Mouse (Mus musculus): ENCODE data around the gene Scml4. TPM values are rescaled to one million over a fixed set of nuclear protein-coding genes. Genes with fewer than 3 reads are reported as not detected.
A peak's percentile ranks its signal among the peaks of the same experiment; 100 is the strongest.

Scml4 gene
- total RNA-seq, 2 experiments from 2014 or later, result 6.0 to 6.1 TPM

GRCm38 (mm10) chr10:42942300-42942699 is 82.1 kb downstream of the Scml4 start:
- DNase-seq (ENCODE audit: low spot score in 2 of 2), result no peak

DNA sequence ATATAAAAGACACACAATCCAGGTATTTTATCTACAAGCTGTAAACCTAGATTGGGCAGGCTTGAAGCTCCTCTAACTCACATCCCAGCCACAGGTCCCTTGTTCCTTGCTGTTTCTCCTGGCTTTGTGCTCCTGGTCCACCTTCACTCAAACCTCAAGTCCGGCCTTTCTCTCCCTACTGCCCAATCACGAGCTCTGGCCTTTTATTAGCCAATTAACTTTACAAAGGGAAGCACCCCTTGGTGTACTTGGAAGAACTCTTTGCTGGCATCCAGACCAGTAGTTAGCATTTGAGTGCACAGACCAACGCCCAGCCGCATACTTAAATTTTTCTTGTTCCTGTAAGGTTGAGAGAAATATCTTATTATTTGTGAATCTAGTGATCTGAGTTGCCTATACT is 85.1 kb downstream of the Scml4 start:
- no peak for DNase-seq (ENCODE audit: low spot score in 2 of 2)

- no peak for DNase-seq (ENCODE audit: low spot score in 2 of 2)
These were observed 87.2 kb downstream of the Scml4 start for GRCm38 (mm10) chr10:42947336-42947735.

DNA sequence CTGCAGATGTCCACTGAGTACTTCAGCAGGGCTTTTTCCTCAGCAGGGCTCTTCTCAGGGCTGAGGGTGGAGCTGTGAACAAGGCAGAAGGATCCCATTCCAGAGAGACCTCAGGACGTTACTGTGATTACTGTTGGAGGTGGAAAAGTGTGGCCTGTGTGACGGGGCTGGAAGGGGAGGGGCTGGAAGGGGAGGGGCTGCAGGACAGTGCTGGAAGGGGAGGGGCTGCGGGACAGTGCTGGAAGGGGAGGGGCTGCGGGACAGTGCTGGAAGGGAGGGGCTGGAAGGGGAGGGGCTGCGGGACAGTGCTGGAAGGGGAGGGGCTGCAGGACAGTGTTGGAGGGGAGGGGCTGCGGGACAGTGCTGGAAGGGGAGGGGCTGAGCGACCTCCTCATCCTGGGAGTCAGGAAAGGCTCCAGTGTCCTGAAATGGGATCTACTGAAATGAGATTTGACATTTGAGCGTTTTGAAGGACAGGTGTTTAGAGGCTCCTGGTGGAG is 90.1 kb downstream of the Scml4 start:
- DNase-seq (ENCODE audit: low spot score in 2 of 2), result no peak

GRCm38 (mm10) chr10:42951078-42952045 is 91.2 kb downstream of the Scml4 start:
- DNase-seq (ENCODE audit: low spot score in 2 of 2), result no peak

DNA sequence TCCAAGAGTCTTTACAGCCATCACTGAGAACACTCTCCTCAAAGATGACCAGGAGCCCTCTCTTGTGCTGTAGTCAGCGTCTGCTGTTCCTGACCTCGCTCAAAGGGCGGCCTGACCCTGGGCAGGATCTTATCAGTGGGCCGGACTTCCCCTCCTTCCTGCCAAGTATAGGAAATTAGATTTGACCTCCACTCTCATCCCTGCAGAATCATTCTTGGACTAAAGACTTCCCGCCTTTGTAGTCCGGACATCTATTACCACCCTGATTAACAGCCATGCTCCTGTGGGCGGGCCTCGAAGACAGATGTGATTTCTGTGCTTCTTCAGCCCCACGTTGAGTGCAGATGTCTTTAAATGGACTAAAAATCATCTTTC is 91.9 kb downstream of the Scml4 start:
- DNase-seq (ENCODE audit: low spot score in 2 of 2), result no peak

DNA sequence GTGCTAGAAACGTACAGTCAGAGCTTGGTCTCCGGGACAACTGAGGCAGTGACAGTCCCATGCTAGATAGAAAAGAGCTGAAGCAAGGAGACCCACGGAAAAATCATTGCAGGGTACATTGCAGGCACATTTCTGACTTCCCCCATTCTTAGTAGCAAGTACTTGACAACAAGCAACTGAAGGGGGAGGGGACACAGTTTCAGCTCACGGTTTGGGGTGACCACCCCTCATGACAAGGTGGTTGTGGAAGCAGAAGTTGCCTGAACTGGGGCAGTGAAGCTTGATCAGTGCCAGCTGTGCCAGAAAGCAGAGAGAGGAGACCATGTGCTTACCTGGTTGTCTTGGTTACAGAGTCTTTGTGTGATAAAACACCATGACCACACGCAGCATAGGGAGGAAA is 93.4 kb downstream of the Scml4 start:
- no peak for DNase-seq (ENCODE audit: low spot score in 2 of 2)

- no peak for DNase-seq (ENCODE audit: low spot score in 2 of 2)
These were observed 95.0 kb downstream of the Scml4 start for GRCm38 (mm10) chr10:42955205-42955604.

DNA sequence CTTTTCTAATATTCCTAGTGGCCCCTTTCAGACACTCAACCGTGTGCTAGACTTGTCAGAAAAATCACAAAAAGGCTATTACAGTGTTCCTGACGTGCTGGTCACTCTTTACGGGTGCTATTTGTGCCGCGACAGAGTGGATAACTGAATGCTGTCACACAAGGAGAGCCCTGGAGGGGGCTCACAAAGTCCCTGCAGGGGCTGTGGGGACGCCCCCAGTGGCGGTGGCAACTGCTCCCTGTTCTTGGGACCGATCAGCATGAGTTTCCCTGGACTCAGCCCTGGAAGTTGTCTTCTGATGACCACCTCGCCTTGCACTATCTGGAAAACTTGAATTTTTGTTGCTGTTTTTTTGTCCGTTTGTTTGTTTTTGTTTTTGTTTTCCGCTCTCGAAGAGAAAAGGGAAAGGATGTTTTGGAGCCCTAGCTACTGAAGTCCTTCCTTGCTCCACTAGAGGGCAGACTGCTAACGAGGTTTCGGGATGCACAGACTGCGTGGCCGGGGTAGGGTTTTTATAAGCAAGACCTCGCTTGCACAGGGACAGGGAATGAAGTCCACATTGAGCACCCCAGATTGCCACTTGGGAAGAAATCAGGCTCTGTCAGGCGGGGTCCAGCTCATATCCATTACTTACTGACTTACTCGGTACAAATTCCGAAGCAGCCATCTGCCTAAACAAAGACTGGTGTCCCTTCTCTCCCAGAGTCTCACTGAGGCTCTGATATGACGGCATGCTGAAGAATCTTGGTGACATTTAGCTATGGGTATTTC is 97.9 kb downstream of the Scml4 start:
- peak; percentile 71 to 79 for DNase-seq (ENCODE audit: low spot score in 2 of 2)

DNA sequence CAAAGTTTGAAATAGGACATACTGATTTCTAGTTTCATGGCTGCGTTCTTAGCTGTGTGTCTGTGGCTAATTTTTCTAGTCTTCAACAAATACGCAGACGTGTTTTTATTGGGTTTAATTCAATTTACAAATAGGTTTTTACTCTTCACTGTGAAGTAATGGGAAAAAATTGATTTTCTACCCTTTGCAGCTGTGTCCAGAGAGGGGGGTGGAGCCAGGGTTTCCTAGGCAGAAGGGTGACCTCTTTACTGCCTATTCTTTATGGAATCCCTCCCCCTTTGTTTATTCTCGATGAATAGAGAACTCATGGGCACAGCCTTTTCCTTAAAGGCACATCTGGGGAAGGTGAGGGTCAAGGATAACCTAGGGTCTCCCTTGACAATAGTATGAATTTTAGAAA is 98.5 kb downstream of the Scml4 start:
- no peak for DNase-seq (ENCODE audit: low spot score in 2 of 2)

DNA sequence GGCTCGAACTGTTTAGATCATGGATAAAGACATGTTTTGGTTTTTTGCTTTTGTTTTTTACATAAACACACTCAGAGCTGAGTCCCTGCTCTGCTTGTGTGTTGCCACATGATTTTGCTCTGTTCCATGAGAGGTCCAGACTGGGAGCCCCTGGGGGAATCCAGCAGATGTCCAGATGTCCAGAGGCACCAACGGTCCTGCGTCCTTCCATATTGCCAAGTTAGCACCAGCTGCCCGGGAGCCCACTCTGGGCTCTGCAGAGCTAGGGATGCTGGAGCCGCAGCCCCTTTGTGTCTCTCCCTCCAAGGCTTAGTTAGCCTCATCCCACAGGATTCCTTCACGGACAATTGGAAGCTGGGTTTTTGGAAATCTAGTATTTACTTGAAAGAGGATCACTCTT is 101.6 kb downstream of the Scml4 start:
- DNase-seq (ENCODE audit: low spot score in 2 of 2), result no peak

DNA sequence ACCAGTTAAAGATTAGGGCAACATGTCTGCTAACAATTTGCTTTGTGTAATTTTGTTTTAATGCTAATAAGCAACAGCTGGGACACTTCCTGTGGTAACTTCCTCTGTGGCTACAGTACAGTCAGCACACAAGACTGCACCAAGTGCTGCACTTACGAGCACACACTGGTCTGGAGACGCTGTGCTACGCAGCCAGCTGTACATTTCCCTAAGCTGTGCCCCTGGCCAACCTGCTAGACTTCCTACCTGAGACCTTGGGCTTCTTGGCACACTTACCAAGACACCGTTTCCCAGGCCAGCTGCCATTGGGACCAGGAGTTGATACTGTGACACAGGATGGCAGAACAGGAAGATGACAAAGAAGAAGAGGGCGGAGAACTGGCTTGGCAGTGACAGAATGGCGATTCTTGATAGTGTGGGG is 102.0 kb downstream of the Scml4 start:
- no peak for DNase-seq (ENCODE audit: low spot score in 2 of 2)

- DNase-seq (ENCODE audit: low spot score in 2 of 2), result no peak
These were observed 102.5 kb downstream of the Scml4 start for GRCm38 (mm10) chr10:42962655-42963054.

DNA sequence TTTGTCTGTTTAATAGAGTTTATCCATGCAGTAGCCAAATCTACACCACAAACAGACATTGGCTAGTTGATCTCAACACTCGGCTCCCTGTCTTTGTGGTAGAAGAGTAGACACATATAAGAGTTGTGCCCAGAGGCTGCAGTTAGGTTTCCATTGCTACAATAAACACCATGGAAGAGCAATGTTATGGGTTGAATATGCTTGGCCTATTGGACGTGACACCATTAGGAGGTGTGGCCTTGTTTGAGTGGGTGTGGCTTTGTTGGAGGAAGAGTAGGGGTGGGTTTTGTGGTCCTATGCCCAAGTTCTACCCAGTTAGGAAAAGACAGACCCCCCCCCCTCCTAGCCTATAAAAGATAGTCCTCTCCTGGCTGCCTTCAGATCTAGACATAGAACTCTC is 102.9 kb downstream of the Scml4 start:
- no peak for DNase-seq (ENCODE audit: low spot score in 2 of 2)

GRCm38 (mm10) chr10:42968332-42968731 is 108.2 kb downstream of the Scml4 start:
- no peak for DNase-seq (ENCODE audit: low spot score in 2 of 2)

DNA sequence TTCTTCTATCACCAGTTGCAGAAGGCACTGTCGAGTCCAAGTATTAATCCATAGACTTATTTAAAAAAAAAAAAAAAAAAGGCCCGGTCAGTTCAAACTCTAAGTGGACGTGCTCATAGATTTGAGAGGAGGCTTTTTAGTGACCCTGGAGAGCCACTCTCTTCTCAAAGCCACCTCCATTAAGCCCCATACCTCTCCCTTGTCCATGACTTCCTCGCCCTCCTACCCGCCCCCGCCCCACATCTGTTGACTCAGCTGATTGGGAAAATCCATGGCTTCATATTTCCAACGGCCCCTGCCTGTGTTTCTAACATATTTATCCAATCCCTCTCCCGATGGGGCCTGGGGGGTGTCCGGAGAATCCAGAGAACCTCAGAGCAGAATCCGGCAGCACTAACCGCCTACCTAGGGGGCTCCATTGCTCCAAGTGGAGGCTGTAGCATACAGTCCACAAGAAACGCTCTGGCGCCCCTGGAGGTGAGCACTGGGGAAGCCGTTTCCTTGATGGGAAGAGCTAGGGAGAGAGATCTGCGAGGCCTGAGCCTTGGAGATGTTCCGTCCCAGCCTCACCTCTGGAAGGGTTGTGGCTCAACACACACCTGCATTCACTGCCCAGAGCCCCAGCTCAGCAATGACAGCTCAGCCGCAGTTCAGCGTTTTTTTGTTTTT is 112.5 kb downstream of the Scml4 start:
- peak; percentile 51 to 52 for DNase-seq (ENCODE audit: low spot score in 2 of 2)

DNA sequence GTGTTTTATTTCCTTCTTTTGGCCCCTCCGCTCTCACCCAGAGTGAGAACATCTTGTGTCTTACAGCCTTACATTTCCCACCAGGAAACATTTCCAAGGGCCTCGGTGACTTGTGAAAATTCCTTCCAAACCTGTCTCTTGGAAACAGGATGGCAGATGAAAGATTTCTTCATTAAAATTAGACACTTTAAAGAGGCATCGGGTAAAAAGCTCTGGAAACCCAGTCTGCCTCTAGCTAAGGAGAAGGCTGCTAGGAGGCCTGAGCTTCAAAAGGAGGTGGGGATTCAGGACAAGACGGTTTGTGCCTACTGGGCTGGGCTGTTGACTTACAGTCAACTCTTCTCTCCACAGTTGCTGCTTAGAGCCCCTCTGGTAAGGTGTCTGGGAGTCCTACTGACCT is 113.4 kb downstream of the Scml4 start:
- DNase-seq (ENCODE audit: low spot score in 2 of 2), result no peak

DNA sequence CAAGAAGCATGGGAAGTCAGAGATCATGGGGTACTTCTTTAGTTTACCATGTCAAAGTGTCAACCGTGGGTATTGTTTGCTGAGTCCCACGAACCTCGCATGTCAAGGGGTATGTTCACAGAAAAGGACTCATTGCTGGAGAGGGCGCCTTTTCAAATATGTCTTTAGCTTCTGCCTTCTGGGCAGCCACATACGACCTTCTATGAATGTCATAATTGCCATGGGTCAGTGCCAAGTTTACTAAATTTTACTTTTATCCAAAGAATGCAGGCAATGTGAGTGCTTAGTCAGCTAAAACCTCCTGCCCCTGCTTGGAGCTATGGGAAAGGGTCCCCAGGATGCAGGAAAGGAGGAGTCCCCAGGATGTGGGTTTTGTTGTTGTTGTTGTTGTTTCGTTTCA is 116.4 kb downstream of the Scml4 start:
- DNase-seq (ENCODE audit: low spot score in 2 of 2), result no peak

GRCm38 (mm10) chr10:42978346-42978745 is 118.2 kb downstream of the Scml4 start:
- DNase-seq (ENCODE audit: low spot score in 2 of 2), result no peak

- DNase-seq (ENCODE audit: low spot score in 2 of 2), result no peak
These were observed 121.0 kb downstream of the Scml4 start for GRCm38 (mm10) chr10:42980999-42981757.

- DNase-seq (ENCODE audit: low spot score in 2 of 2), result no peak
These were observed 124.7 kb downstream of the Scml4 start for GRCm38 (mm10) chr10:42984886-42985285.

All from layer of hippocampus, postnatal 14 days (tissue).